Mouse (Mus musculus): Measurements from ENCODE around the gene Smpdl3a.

The Smpdl3a gene

GRCm38 (mm10) chr10:57822473-57822872, 28.3 kb downstream of the Smpdl3a start:
- no peak for DNase-seq (ENCODE audit: low spot score)

GRCm38 (mm10) chr10:57828649-57829048, 34.5 kb downstream of the Smpdl3a start:
- DNase-seq (ENCODE audit: low spot score): no peak

- no peak for DNase-seq (ENCODE audit: low spot score)
Observed at GRCm38 (mm10) chr10:57829621-57830020, 35.5 kb downstream of the Smpdl3a start.

- DNase-seq (ENCODE audit: low spot score): no peak
Observed at GRCm38 (mm10) chr10:57835094-57835493, 41.0 kb downstream of the Smpdl3a start.

- DNase-seq (ENCODE audit: low spot score): no peak
Observed at GRCm38 (mm10) chr10:57835982-57836381, 41.8 kb downstream of the Smpdl3a start.

- no peak for DNase-seq (ENCODE audit: low spot score)
Observed at GRCm38 (mm10) chr10:57841638-57842509, 47.7 kb downstream of the Smpdl3a start.

GRCm38 (mm10) chr10:57847916-57848682, 54.0 kb downstream of the Smpdl3a start:
- DNase-seq (ENCODE audit: low spot score): no peak
